Mouse (Mus musculus) right cerebral cortex, postnatal 36 days (tissue): ENCODE measurements at regions not wholly inside any gene's neighbourhood (a gene's known extent, or its start where the extent isn't known, plus 50 kb on each side); places are given as distances from the start of the nearest gene placed in this dataset.
A peak's percentile ranks its signal among the peaks of the same experiment; 100 is the strongest.

Experiments
- DNase-seq, 2 experiments: peaks; one replicate each; pipeline ENCODE4 v3.0.0; 2022; ENCODE audit warnings: low spot score in 2 of 2, mixed read lengths in 1 of 2

DNA sequence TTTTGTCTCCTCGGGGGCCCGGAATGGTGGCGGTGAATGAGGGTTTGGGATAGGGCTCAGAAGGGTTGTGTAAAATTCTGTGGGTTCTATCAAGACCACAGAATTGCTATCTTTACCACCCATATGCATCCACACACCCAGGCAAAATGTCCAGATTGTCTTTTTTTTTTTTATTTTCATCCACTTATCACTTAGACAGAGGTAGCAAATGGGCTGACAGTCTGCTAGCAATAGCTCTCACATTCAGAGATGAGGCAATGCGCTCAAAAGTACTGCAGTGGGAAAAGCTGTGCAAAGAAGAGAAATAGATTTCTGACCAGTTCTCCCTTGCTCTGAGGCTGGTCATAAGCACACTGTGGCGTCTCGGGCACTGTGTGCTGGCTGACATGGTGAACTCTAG is 154.5 kb downstream of the Dad1 start:
- no peak for DNase-seq

DNA sequence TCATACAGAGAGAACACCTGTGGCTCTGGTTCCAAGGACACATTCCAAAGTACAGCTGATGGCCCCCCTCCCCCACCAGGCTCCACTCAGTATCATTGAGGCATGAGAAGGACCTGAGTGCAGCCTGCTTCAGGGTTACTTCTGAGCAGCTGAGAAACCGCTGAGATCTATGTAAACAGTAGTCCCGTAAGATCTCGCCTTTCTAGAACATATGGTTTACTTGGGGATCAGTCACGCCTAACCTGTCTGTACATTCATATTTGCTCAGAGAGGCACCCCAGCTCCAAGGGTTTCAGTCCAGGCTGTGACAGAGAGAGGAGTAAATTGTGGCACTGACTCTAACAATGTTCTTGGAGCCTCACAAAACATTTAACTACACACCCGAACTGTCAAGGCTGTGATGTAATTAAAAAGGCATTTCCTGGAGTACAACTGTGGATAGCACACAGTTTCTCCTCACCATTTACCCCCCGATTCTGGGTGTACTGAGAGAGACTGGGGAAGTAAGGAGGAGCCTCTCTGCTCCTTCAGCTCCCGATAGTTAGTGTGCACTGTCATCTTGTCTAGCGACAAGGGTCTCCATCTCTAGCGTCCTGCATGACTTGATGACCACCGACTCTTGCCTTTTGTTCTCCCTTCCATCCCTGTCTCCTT is 155.7 kb downstream of the Dad1 start:
- DNase-seq = no peak

DNA sequence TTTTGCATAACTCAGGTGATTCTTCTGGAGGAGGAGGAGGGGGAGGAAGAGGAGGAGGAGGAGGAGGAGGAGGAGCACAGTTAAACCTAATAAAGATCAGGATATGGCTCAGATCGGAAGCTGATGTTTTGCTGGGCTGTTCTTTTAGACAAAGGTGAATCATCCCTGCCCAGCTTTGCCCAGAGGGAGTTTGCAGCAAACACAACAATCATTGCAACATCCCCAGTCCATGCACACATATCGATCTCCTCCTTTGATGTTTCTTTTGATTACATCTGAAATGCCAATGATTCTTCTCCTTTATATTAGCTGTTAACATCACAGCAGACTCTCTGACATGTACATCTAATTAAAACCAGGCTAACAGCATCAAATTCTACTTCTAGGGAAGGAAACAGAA is 156.9 kb downstream of the Dad1 start:
- no peak for DNase-seq

DNA sequence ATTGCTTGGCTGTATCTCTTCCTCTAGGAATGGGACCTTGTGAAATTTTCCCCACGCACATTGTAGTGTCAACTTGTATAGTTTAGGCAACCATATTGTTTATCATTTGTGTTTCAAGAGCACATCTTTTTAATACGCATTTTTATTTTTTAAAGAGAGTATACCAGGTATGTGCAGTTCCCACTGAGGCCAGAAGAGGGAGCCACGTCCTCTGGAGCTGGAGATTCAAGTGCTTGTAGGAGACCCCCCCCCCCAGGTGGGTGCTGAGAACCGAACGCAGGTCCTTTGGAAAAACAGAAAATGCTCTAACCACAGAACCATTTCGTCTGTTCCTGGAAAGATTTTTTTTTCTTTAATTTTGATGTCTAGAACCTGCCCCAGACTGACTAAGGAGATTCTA is 161.5 kb downstream of the Dad1 start:
- no peak for DNase-seq

DNA sequence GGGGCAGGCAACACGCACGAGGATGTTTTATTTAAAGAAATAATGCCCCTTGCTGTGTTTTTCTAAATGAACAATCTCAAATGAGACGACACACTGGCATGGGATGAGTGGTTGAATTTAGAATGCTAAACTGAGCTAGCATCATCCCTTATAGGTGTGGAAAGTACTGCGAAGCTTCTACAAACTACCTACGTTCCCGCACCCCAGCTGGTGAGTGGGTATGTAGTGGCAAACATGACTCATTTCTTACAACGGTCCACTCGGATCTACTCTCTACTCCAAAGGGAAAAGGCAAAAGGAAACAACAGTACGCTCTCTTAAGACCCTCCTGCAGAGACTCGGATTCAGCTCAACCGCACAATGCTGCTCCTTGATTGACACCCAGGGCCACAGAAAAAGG is 167.2 kb downstream of the Dad1 start:
- peak; percentile 76 to 88 for DNase-seq

DNA sequence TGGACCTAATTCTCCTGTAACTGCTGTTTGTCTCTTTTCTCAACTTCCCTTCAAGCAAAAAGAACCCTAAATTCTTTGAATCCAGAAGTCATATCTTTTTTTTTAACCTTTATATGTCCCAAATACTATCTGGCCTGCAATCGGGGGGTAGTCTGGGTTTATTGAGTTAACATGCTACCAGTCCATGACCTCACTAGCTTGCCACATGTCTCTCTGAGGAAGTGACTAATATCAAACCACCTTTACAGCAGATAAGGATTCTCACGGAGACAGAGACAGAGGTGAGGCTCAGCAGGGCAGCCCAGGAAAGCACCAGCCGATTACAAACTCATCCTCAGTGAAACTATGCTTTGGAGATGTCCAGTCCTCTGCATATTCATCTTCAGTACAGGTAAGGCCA is 179.2 kb downstream of the Dad1 start:
- DNase-seq = no peak

DNA sequence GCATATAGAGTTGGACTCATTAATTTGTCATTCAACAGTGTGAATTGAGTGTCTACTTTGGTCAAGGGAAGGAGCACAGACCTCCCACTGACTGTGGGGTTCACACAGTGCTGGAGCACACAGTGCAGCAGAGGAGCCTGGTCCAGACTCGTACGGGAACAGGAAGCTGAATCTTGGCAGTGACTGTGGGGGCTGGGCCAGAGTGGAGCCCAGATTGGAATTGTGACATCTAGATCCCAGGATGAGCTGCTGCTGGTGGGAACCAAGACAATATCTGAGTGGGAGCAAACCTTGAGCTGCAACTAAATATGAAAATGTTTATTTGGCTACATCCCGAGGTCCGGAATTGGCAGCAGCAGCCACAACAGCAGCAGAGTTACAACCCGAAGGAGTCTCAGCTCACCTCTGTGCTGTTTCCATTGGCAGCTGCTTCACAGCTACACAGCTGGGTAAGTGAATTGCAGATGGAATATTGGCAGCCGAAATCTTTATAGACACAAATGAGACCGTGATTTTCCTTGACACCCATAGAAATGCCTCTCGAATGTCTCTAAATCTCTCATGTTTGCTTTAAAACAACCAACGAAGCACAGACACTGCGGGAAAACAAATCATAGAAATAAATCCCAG is 181.5 kb downstream of the Dad1 start:
- DNase-seq = no peak

DNA sequence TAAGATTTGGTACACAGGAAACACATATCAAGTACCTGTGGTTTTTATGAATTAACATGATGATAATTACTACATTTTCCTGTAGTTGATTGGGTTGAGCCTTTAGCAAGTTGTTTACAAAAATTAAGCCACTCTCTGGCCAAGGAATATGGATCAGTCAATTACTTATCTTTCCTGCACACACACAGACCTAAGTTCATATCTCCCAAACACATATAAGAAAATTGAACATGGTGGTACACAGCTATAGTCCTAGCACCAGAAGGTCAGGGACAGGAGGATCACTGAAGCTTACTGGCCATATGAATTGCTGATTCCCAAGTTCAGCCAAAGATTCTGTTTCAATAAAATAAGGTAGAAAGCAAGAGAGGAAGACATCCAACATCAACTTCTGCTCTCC is 183.7 kb downstream of the Dad1 start:
- DNase-seq = no peak

DNA sequence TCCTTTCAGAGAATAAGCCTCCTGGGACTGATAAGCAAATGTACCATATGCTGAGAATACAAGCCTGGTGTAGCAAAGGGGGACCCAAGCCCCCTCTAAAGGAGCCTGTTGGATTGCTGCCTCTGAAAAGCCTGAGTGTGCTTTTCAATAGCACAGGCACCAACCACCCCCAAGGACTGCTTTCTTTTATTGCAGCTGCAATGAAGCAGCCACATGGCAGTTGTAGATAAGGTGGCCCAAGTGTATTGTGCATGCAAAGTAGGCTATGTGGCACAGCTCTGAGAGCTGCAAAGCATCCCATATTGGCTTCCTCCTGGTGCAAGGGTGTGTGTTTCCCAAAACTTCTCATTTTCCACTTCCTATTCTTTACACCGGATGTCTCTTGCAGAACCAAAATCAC is 185.2 kb downstream of the Dad1 start:
- no peak for DNase-seq

DNA sequence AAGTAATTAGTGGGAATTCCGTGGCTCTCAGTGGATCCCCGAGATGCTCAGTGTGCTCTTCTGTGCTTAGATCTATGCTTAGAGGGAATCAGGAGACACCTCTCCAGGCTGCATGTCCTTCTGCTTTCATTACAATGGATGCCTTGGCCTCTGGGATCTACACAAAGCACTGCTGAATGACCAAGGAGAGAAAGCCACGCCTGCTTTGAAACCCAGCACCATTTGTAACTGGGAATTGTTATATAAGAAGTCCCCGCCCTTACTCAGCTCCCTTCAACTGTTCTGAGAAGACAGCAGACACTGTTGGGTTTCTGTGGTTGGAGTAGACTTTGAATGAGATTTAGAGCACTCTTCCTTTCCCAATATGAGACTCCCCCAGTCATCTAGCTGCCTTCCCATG is 188.4 kb downstream of the Dad1 start:
- no peak for DNase-seq

DNA sequence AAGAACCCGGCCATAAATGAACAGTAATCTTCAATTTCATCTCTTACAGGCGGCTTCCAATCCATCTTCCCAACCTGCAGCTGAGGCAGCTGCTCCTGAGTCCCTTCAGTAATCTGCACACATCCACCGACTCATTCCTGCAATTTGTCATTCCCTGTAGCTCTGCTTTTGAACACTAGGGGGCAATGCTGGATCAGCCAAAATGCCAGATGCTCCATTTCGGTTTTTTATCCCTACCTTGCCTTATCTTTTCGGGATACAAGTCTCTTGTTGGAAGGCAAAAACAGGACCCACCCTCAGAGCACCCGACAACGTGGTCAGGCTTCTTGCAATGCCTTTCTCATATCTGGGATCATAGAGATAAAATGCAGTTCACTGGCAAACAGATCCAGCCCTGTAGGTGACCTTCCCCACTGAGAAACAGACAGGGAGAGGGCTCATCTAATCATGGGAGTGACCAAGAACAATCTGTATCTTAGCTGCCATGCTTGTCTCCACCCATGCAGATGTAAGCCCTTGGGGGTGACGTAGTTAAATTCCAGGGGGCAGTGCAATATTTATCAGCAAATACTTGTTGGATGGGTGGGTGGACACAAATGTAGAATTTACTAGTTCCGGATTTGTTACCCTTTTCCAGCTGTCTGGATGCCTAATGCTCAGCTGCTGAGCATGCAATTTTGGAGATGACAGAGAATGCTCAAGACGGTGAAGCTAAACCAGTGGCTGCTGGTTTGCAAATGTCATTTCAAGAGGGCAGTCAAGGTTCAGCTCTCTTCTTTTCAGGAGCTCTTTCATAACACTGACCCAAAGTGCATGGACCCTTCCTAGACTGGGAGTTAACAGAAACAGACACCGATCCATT is 189.1 kb downstream of the Dad1 start:
- peak; percentile 67 to 69 for DNase-seq

DNA sequence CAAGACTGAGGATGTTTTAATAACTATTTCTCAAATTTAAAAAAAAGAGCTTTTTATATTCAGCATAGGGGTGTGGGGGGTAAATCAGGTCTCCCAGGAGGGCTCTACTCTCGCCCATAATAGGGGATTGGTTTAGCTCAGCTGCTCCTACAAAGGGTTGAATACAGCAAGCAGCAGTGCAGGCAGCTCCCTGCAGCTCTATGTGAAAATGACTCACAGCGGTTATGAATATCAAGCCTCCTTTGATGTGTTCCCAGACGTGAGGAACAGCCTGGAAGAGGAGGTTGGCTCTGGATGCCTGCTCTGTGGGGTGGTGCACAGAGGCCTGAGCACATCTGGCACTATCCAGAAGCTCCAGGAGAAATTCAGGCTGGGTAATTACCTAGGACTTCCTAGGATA is 192.3 kb downstream of the Dad1 start:
- peak; percentile 18 to 48 for DNase-seq

DNA sequence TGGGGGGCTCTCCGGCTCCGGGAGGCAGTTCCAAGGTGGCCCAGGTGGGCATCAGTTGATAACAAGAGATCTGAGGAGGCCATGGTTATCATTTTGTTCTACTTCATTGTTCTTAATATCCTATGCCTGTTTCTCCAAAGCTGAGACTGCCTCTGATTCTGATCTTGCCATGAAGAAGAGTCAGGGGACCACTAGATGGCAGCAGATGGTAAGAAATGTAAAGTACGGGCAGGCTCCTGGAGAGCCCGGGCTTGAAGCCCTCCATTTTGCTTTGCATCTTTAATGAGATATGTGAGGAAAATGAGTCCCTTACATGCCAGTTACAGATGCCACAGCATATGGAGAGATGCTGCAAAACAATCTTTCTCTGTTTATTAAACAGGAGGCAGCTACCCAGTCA is 194.1 kb downstream of the Dad1 start:
- DNase-seq = peak; percentile 67 to 68

DNA sequence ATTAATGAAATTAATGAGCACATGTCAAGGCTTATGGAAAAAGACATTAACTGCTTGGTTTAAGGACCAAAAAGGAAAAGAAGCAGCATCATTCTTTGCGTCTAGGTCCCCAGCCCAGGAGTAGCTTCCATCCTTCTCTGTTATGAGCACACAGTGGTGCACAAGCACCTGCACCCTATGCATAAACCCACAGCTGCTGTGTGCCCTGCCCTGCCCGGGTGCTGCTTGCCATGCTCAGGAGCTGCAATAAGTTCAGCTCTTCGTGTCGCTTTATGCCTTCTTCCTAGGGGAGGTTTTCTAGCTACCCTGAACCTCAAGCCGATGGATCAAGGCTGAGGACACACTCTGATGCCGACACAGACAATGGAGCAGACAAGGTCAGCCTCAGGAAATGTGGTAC is 194.8 kb downstream of the Dad1 start:
- no peak for DNase-seq

DNA sequence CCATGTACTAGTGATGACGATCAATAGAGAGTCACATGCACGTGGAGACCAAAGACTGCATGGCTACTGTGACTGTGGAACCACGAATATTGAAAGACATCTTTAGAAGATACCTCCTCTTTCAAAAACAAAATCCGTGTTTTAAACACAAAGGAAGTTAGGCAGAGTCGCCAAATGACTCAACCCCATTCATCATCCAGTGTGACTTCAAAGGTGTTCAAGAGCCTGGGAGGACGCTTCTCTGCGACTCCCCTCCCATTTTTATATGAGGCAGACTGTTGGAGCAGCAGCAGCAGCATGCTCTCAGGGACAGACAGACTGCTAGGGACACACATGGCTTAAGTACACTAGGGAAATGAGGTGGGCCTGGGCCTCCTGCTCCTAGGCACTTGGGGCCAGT is 197.2 kb downstream of the Dad1 start:
- DNase-seq = no peak

DNA sequence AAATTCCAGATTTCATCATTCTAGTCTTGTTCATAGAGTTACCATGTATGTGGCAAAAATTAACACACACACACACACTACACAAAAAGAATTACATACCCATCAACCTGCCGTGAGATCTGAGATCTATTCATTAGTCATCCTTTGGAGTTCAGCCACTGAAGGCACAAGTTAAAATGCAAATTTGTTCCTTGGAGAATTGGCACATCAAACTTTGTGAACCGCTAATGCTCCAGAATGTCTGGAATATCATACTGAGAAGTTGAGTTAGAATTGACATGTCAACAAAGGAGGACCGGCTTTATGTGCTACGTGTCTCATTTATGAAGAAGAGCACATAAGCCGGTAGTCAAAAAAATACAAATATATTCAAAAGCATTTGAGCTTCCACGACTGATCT is 198.5 kb downstream of the Dad1 start:
- DNase-seq = no peak

DNA sequence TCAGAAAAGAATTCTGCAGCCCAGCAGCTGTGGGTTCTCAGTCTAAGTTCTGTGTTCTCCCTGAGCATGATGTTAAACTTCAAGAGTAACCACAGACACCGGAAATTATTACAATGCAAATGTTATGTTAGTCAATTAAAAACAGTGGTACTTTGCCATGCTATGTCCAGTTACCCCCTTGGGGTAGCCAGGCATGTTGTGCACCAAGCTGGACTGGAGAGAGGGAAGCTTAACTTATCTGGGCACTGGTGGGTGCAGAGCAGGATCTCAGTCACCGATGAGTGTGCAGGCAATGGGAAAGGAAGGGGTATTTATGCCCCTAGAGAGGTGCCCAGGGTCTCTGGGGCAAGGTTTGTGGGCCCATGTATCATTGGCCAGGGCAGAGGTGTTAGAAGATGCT is 211.6 kb downstream of the Dad1 start:
- no peak for DNase-seq

DNA sequence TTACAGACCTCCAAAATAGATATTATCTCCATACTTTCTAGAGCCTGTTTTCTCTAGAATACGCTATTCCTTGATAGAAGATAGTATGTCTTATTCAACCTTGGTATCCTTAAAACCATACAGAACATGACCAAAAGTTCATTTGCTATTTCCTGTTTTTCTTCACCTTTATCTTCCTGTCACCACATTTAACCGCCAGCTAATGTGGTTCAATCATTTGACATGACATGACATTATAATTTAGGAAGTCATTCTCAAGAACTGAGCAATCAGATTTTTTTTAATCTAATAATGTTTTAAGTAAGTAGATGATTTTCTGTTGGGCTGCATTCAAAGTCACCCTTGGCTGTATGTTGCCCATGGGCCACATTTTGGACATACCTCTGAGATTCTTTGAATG is 213.3 kb downstream of the Dad1 start:
- no peak for DNase-seq

DNA sequence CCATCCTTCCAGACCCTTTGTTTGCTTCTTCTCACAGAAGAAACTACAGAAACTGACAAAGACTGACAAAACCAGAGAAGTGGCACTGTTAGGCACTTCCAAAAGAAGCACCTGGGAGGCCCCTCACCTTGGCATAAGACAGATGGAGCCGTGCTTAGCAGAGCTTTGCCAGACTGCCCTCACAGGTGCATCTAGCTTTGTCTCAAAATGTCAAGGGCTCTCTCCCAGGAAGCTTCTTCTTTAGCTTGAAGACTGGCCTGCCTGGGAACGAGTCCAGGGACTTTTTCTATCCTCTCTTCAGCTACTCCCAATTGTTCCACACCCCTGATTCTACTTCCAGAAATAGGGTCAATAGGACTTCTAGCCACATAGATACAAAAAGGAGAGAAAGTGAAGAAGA is 219.4 kb downstream of the Dad1 start:
- DNase-seq = no peak

DNA sequence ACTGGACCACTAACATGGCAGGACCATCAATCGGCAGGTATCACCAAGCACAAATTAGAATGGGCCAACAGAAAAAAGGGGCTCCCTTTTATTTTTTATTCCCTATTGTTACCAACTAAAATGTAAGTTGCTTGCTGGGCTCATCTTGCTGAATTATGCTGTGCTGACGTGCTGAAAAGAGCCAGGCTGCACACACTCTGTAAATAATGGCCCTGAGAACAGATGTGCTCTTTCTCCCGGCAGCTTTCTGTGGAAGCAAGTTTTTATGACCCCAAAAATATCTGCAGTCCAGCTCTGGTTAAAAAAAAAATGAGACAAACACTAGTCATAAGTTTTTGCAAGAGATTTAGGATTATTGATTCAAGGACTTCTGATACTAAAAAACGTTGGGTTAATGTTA is 230.4 kb downstream of the Dad1 start:
- DNase-seq = no peak

DNA sequence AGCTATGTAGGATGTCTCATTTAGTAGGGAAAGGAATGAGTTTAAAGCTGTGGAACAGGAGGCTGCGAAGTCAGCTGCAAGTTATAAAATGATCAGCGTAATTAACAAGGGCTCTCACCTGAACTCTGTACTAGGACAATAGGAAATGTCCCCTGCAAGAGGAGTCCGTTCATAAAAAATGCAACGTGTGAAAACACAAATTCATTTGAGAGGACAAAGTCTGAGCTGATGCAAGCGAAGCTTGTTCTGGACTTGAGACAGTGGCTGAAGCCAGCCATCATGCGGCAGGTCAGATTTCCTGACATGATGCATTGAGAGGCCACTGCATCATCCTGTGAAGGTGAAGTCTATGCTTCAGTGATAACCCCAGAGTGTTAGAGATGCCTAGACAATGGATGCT is 232.5 kb downstream of the Dad1 start:
- DNase-seq = no peak

DNA sequence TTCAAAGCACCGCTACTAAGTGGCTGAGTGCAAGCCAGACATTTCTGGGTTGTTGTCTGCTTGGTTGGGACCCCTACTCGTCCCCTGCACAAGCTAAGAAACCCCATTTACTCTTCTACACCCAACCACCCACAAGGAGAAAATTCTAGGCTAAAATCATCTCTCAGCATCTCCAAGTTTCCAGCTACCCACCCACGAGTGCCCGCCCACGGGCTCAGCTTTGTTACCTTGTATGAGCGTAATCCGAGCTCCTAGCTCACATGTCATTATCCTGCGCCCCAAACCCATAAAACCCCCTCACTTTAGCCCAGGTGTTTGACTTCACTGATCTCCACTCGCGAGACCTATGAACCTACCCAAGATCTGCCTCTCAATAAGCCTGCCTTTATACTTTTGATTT is 239.3 kb downstream of the Dad1 start:
- no peak for DNase-seq

DNA sequence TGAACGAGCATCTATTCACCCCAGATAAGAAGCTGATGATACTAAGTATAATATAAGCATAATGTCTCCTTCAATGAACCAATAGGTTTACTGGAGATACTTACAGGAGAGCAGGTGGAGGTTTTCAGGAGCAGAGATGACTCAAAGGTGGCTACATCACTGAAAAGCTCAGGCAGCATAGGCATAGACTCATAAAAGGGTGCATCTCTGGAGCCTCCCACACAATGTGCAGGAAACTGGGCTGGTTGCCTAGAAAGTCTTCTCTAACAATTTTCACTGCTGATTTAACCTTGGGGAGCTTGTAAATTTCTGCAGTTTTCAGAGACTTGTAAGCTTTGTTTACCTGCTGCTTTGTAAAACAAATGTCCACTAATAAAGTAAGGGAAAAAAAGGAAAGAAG is 251.8 kb downstream of the Dad1 start:
- DNase-seq = peak; percentile 40 to 59
